Mouse (Mus musculus) CH12.LX (cell line): Measurements from ENCODE around the gene Ins2.

ENCODE experiments used
- CHD1 ChIP-seq: IDR thresholded peaks from 2 replicates; pipeline ENCODE4 v1.6.1; 2012; ENCODE audit warnings: low read depth, low read length, improper control_type of control experiment, inconsistent platforms
- CTCF ChIP-seq, 2 experiments: IDR thresholded peaks in 1 of 2; conservative IDR thresholded peaks in 1 of 2; 2 replicates each; pipeline ENCODE4 v1.5.1; 2011 to 2012; ENCODE audit warnings: low read depth in 2 of 2, low read length in 2 of 2, improper control_type of control experiment in 1 of 2, inconsistent platforms in 1 of 2, mild to moderate bottlenecking in 1 of 2, moderate library complexity in 1 of 2
- EP300 ChIP-seq: IDR thresholded peaks from 2 replicates; pipeline ENCODE4 v1.6.1; 2011; ENCODE audit warnings: low read length, improper control_type of control experiment

DNA sequence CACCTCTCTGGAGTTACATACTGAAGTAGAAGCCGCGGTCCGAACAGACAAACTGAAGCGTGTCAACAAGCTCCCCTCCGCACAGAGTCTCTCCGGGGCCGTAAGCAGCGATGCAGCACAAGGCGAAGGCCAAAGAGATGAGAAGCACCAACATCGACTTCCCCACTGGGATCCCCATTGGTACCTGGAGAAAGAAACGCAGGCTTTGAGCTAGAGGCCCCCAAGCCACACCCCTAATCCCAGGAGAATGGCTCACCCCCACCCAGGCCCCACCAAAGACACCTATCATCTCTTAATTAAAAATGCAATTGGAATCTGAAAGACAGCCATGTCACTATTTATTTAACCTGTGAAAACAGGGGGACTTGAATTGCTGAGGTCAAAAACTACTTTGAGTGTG is 87.5 kb downstream of the Ins2 start:
- TF ChIP-seq CTCF (conservative IDR thresholded peaks at IDR 0.05 in 1 of 2, IDR thresholded peaks at IDR 0.05 in 1 of 2; ENCODE audit: low read depth in 2 of 2, low read length in 2 of 2) (no peak), CHD1 (no peak), EP300 (no peak)
